Mouse (Mus musculus): ENCODE data around the gene Vps8. TPM values are rescaled to one million over a fixed set of nuclear protein-coding genes. Genes with fewer than 3 reads are reported as not detected.
A peak's percentile ranks its signal among the peaks of the same experiment; 100 is the strongest.

The Vps8 gene
- polyA plus RNA-seq, 1 experiment = 15.3 TPM

GRCm38 (mm10) chr16:21689141-21689540, 266.2 kb downstream of the Vps8 start:
- TF ChIP-seq POLR2A (IDR thresholded peaks at IDR 0.05; ENCODE audit: control insufficient read depth, extremely low read depth, insufficient read depth, low read length, poor library complexity) (no peak), CTCF (IDR thresholded peaks at IDR 0.05; ENCODE audit: borderline replicate concordance, control insufficient read depth, extremely low read depth, insufficient read depth, low read length, poor library complexity) (no peak)
- H3K27me3 ChIP-seq (ENCODE audit: control insufficient read depth, insufficient read depth, low read length) = no peaks in the 10 kb centered on the region
- peaks cover 14% of the 10 kb centered on the region for H3K4me1 ChIP-seq (replicated peaks; ENCODE audit: control insufficient read depth, insufficient read depth, low read length)
- no peak overlapping the region for H3K27ac ChIP-seq (ENCODE audit: control insufficient read depth, insufficient read depth, low read length)
- DNase-seq = peak; percentile 56
- no peaks in the 10 kb centered on the region for H3K36me3 ChIP-seq (ENCODE audit: control insufficient read depth, insufficient read depth, low read length)
- H3K4me3 ChIP-seq (ENCODE audit: control insufficient read depth, insufficient read depth, low read length) = no peak overlapping the region
- whole genome bisulfite sequencing = 7% methylated on average over 5 of the region's 5 CpGs

DNA sequence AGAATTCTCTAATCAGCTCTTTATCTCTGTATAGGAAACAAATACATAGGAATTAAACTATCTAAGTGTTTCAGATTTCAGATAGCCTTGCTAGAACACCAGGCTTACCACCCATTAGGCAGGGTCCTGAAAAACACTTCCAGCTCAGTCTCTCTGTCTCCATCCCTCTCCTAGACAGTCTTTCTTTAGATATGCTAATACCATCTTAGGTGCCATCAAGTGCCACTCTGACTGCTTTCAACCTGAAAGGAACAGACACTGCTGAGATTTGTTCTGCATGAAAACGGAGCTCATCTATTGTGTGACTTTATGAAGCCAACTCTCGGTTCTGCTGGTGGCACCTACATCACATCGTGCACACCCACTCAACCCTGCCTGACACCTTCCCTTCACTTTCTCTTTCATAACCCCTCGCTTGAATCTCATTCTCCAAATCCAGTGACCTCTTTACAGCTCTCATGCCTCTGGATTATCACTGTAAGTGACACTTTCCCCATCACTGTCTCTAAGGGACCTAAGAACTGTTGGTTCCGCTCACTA, 267.4 kb downstream of the Vps8 start:
- WGBS = 76% methylated on average over 5 of the region's 5 CpGs
- Histone ChIP-seq H3K27ac (ENCODE audit: control insufficient read depth, insufficient read depth, low read length) (no peak overlapping the region), H3K36me3 (ENCODE audit: control insufficient read depth, insufficient read depth, low read length) (no peaks in the 10 kb centered on the region)

GRCm38 (mm10) chr16:21693981-21694462, 271.1 kb downstream of the Vps8 start:
- TF ChIP-seq CTCF (IDR thresholded peaks at IDR 0.05; ENCODE audit: borderline replicate concordance, control insufficient read depth, extremely low read depth, insufficient read depth, low read length, poor library complexity) = no peak
- TF ChIP-seq POLR2A (IDR thresholded peaks at IDR 0.05; ENCODE audit: control insufficient read depth, extremely low read depth, insufficient read depth, low read length, poor library complexity) = no peak
- Histone ChIP-seq H3K27ac (ENCODE audit: control insufficient read depth, insufficient read depth, low read length) (no peak overlapping the region), H3K4me1 (replicated peaks; ENCODE audit: control insufficient read depth, insufficient read depth, low read length) (peaks cover 27% of the 10 kb centered on the region), H3K4me3 (ENCODE audit: control insufficient read depth, insufficient read depth, low read length) (peak overlapping the region; percentile 81), H3K36me3 (ENCODE audit: control insufficient read depth, insufficient read depth, low read length) (no peaks in the 10 kb centered on the region), H3K27me3 (ENCODE audit: control insufficient read depth, insufficient read depth, low read length) (no peaks in the 10 kb centered on the region)
- under 1% methylated on average over 42 of the region's 45 CpGs for WGBS
- DNase-seq = peak; percentile 56

More for the DNA sequence above, 267.4 kb downstream of the Vps8 start:
- H3K27me3 ChIP-seq (ENCODE audit: control insufficient read depth, insufficient read depth, low read length) = no peaks in the 10 kb centered on the region
- TF ChIP-seq CTCF (IDR thresholded peaks at IDR 0.05; ENCODE audit: borderline replicate concordance, control insufficient read depth, extremely low read depth, insufficient read depth, low read length, poor library complexity) (no peak), POLR2A (IDR thresholded peaks at IDR 0.05; ENCODE audit: control insufficient read depth, extremely low read depth, insufficient read depth, low read length, poor library complexity) (no peak)
- no peak for DNase-seq
- H3K4me3 ChIP-seq (ENCODE audit: control insufficient read depth, insufficient read depth, low read length) = no peak overlapping the region
- H3K4me1 ChIP-seq (replicated peaks; ENCODE audit: control insufficient read depth, insufficient read depth, low read length) = peaks cover 21% of the 10 kb centered on the region

Other genes starting within 250 kb of the Vps8 start
- 3.3 and 3.8 TPM in 2 replicates for gene Ephb3, start 218.4 kb upstream of the Vps8 start, polyA plus RNA-seq (2012; rRNA removed)